Mouse (Mus musculus) skeletal muscle tissue, postnatal 0 days (tissue): ENCODE data around the gene Dcst1. TPM values are rescaled to one million over a fixed set of nuclear protein-coding genes. Genes with fewer than 3 reads are reported as not detected.

ENCODE experiments used
- polyA plus RNA-seq: library from polyadenylated mRNA; unstranded; fragments of >200 nt; fragmentation: Nextera tagmentation; extraction: Ambion mirVana; gene quantifications from 2 replicates; pipeline ENCODE4 v1.2.1, GENCODE M21; 2015

The Dcst1 gene
- polyA plus RNA-seq: 0.08 TPM in 1 of 2 replicates, not detected in the other

DNA sequence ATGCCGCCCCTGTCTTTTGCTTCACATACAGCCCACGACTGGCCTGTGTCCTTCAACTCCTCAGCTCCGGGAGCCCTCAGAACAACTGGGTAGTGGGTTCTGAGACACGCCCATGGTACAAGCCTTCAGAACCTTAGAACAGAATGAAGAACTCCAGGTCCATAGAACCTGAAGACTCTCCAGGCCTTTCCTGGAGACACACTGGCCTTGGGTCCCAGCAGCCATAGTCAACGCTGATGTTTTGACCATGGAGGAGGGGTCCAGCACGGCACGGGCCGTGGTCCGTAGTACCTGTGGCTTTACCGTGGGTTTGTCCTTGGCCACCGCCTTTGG lies at the start of gene Dcst1:
Gene Dcst1 (minus strand): TSS at position 101 of the 333 bp plus-strand sequence.

GRCm38 (mm10) chr3:89411490-89412393 lies 46.7 kb upstream of the Dcst1 start, which contains the start of gene Flad1:
TSS of gene Flad1 (minus strand) at chr3:89411870.

GRCm38 (mm10) chr3:89402693-89403092 lies 37.6 kb upstream of the Dcst1 start, which contains the start of gene Lenep:
TSS of gene Lenep (minus strand) at chr3:89402793.

GRCm38 (mm10) chr3:89394006-89394893 lies 29.2 kb upstream of the Dcst1 start, which contains the start of gene Zbtb7b:
TSS of gene Zbtb7b (minus strand) at chr3:89394776.

GRCm38 (mm10) chr3:89361675-89362074 lies 3.4 kb downstream of the Dcst1 start, which contains the start of gene Dcst2:
TSS of gene Dcst2 (plus strand) at chr3:89361975.

DNA sequence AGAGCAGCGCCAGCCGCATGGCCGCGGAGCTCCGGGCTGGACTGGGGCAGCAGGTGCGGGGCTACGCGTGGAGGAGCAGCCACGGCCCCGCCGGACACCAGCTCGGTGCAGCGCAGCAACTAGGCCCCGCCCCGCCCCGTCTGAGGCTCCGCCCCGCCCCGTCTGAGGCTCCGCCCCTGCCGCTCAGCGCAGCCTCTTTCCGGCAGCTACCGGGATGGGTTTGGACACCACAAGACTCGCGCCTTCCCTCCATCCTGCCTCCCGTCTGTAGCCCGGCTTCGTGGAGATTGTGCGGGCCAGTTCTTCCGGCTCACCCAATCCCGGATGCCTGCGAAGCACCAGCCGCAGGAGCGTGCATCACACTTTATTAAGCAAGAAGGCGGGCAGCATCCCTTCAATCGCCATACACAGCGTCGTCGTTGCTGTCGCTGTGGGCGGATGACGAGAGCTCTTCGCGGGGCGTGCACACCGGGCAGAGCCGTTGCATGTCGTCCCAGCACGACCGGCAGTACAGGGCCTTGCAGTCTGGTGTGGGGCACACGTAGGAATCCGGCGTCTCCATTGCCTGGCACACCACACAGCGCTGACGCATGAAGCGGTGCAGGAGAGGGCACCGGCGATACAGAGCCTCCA lies 15.1 kb downstream of the Dcst1 start, which contains the start of gene Adam15:
Gene Adam15 (minus strand): TSS at position 128 of the 633 bp plus-strand sequence.

DNA sequence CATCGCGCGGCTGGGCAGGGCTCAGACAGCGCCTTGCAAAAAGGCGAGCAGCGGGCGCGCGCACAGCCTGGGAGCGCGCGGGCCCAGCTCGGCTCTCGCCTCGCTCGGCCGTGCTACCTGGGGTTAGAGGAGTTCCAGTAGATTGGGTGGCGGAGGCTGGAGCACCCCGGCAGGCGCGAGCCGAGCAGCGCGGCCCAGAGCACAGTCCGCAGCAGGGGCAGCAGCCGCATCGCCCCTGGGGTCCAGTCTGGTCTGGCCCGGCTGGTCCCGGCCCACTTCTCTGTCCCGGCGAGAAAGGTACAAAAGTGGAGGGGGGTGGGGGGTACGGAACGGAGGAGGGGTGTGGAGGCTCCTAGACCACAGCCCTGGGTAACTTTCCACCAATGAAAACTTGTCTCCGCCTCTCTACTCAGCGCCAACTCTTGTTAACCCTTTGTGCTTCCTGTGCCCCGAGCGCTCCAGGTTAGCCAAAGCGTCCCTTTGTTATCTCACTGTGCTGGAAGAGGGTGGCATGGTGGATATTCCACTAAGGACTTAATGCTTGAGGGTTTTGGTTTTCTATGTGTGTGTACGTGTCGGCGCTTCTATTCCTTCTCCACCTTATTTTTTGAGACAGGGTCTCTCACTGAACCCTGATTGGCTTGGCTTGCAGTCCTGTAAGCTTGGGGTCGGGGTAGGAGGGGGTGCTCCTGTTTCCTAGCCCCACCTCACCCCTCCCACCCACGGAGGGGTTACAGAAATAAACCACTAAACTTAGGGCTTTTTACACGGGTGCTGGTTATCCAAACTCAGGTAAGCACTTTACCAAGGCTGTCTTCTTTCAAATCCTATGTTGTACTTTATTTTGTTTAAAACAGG lies 27.1 kb downstream of the Dcst1 start, which contains the start of gene Efna4:
Gene Efna4 (minus strand): TSS at position 308 of the 858 bp plus-strand sequence.

GRCm38 (mm10) chr3:89322514-89323165 lies 42.4 kb downstream of the Dcst1 start, which contains the start of gene Efna3:
TSS of gene Efna3 (minus strand) at chr3:89322965.

Other genes with a start within 250 kb of the Dcst1 start
- gene Pklr, start 229.1 kb downstream of the Dcst1 start, polyA plus RNA-seq: not detected in 2 replicates
- 0.33 and 0.55 TPM in 2 replicates for gene Hcn3, start 205.1 kb downstream of the Dcst1 start, polyA plus RNA-seq
- gene Clk2, start 200.5 kb downstream of the Dcst1 start, polyA plus RNA-seq: 9.4 and 10.4 TPM in 2 replicates
- gene Scamp3, start 187.8 kb downstream of the Dcst1 start, polyA plus RNA-seq: 50.6 and 61.2 TPM in 2 replicates
- gene Fam189b, start 182.1 kb downstream of the Dcst1 start, polyA plus RNA-seq: 11.7 and 11.8 TPM in 2 replicates
- 25.1 and 27.4 TPM in 2 replicates for gene Gba, start 162.3 kb downstream of the Dcst1 start, polyA plus RNA-seq
- 61.7 and 72.4 TPM in 2 replicates for gene Thbs3, start 150.1 kb downstream of the Dcst1 start, polyA plus RNA-seq
- 116 and 132 TPM in 2 replicates for gene Mtx1, start 138.2 kb downstream of the Dcst1 start, polyA plus RNA-seq
- 0.44 and 0.60 TPM in 2 replicates for gene Muc1, start 136.2 kb downstream of the Dcst1 start, polyA plus RNA-seq
- gene Krtcap2, start 119.3 kb downstream of the Dcst1 start, polyA plus RNA-seq: 194 and 215 TPM in 2 replicates
- gene Trim46, start 118.9 kb downstream of the Dcst1 start, polyA plus RNA-seq: 0.13 and 0.15 TPM in 2 replicates
- 89.6 and 97.0 TPM in 2 replicates for gene Dpm3, start 105.9 kb downstream of the Dcst1 start, polyA plus RNA-seq
- 53.2 and 56.2 TPM in 2 replicates for gene Slc50a1, start 94.7 kb downstream of the Dcst1 start, polyA plus RNA-seq
- 21.7 and 22.7 TPM in 2 replicates for gene Efna1, start 84.1 kb downstream of the Dcst1 start, polyA plus RNA-seq
- 0.10 and 1.9 TPM in 2 replicates for gene Efna3, start 42.3 kb downstream of the Dcst1 start, polyA plus RNA-seq
- 2.1 and 2.3 TPM in 2 replicates for gene Efna4, start 27.2 kb downstream of the Dcst1 start, polyA plus RNA-seq
- gene Adam15, start 15.3 kb downstream of the Dcst1 start, polyA plus RNA-seq: 37.4 and 49.7 TPM in 2 replicates
- gene Dcst2, start 3.3 kb downstream of the Dcst1 start, polyA plus RNA-seq: 0.34 TPM in 1 of 2 replicates, not detected in the other
- 2.1 and 3.7 TPM in 2 replicates for gene Zbtb7b, start 29.5 kb upstream of the Dcst1 start, polyA plus RNA-seq
- not detected in 2 replicates for gene Lenep, start 37.5 kb upstream of the Dcst1 start, polyA plus RNA-seq
- gene Flad1, start 46.6 kb upstream of the Dcst1 start, polyA plus RNA-seq: 32.9 and 33.8 TPM in 2 replicates
- 101 and 113 TPM in 2 replicates for gene Cks1b, start 53.1 kb upstream of the Dcst1 start, polyA plus RNA-seq
- gene Shc1, start 53.2 kb upstream of the Dcst1 start, polyA plus RNA-seq: 39.6 and 45.2 TPM in 2 replicates
- gene Pygo2, start 65.0 kb upstream of the Dcst1 start, polyA plus RNA-seq: 15.7 and 18.4 TPM in 2 replicates
- 206 and 221 TPM in 2 replicates for gene Pbxip1, start 71.5 kb upstream of the Dcst1 start, polyA plus RNA-seq
- 26.7 and 33.5 TPM in 2 replicates for gene Pmvk, start 89.3 kb upstream of the Dcst1 start, polyA plus RNA-seq
- gene Kcnn3, start 154.9 kb upstream of the Dcst1 start, polyA plus RNA-seq: 4.5 TPM in 2 replicates